Mouse (Mus musculus) midbrain, embryonic 11.5 days (tissue): Measurements from ENCODE around the gene Olfr1263. TPM values are rescaled to one million over a fixed set of nuclear protein-coding genes. Genes with fewer than 3 reads are reported as not detected.

ENCODE experiments used
- polyA plus RNA-seq: library from polyadenylated mRNA; unstranded; fragments of >200 nt; fragmentation: Nextera tagmentation; extraction: Ambion mirVana; gene quantifications from 2 replicates; pipeline ENCODE4 v1.2.1, GENCODE M21; 2014

Gene Olfr1263
- polyA plus RNA-seq, 1 experiment from 2014 or later = not detected

Other genes with a start within 250 kb of the Olfr1263 start
- gene Olfr1254, start 218.5 kb upstream of the Olfr1263 start, polyA plus RNA-seq = not detected in 2 replicates
- not detected in 2 replicates for gene Olfr1255, start 200.1 kb upstream of the Olfr1263 start, polyA plus RNA-seq
- not detected in 2 replicates for gene Olfr1256, start 170.6 kb upstream of the Olfr1263 start, polyA plus RNA-seq
- gene Olfr48, start 163.9 kb upstream of the Olfr1263 start, polyA plus RNA-seq = not detected in 2 replicates
- not detected in 2 replicates for gene Olfr1257, start 133.7 kb upstream of the Olfr1263 start, polyA plus RNA-seq
- gene Olfr1258, start 84.8 kb upstream of the Olfr1263 start, polyA plus RNA-seq = not detected in 2 replicates
- not detected in 2 replicates for gene Olfr1259, start 63.5 kb upstream of the Olfr1263 start, polyA plus RNA-seq
- gene Olfr1260, start 37.8 kb upstream of the Olfr1263 start, polyA plus RNA-seq = not detected in 2 replicates
- gene Olfr1261, start 20.9 kb upstream of the Olfr1263 start, polyA plus RNA-seq = not detected in 2 replicates
- not detected in 2 replicates for gene Olfr1262, start 12.0 kb upstream of the Olfr1263 start, polyA plus RNA-seq
- not detected in 2 replicates for gene Olfr1264, start 13.4 kb downstream of the Olfr1263 start, polyA plus RNA-seq
- gene Olfr1265, start 23.2 kb downstream of the Olfr1263 start, polyA plus RNA-seq = not detected in 2 replicates
- not detected in 2 replicates for gene Olfr140, start 51.5 kb downstream of the Olfr1263 start, polyA plus RNA-seq
- gene Olfr1269, start 109.3 kb downstream of the Olfr1263 start, polyA plus RNA-seq = not detected in 2 replicates
- gene Olfr32, start 130.2 kb downstream of the Olfr1263 start, polyA plus RNA-seq = not detected in 2 replicates
- not detected in 2 replicates for gene Olfr1270, start 141.0 kb downstream of the Olfr1263 start, polyA plus RNA-seq
- gene Olfr1506, start 212.4 kb downstream of the Olfr1263 start, polyA plus RNA-seq = not detected in 2 replicates
- not detected in 2 replicates for gene Olfr142, start 245.5 kb downstream of the Olfr1263 start, polyA plus RNA-seq